Mouse (Mus musculus) frontal cortex, adult (tissue): Measurements from ENCODE around the gene Hsp90ab1.

ENCODE experiments used
- ATAC-seq: cut with Nextera tagmentation; 2 replicates; pipeline ENCODE4 v1.9.2; 2017; ENCODE audit warnings: mild to moderate bottlenecking, moderate library complexity, mixed read lengths; ENCODE audit not compliant: low TSS enrichment

The Hsp90ab1 gene

DNA sequence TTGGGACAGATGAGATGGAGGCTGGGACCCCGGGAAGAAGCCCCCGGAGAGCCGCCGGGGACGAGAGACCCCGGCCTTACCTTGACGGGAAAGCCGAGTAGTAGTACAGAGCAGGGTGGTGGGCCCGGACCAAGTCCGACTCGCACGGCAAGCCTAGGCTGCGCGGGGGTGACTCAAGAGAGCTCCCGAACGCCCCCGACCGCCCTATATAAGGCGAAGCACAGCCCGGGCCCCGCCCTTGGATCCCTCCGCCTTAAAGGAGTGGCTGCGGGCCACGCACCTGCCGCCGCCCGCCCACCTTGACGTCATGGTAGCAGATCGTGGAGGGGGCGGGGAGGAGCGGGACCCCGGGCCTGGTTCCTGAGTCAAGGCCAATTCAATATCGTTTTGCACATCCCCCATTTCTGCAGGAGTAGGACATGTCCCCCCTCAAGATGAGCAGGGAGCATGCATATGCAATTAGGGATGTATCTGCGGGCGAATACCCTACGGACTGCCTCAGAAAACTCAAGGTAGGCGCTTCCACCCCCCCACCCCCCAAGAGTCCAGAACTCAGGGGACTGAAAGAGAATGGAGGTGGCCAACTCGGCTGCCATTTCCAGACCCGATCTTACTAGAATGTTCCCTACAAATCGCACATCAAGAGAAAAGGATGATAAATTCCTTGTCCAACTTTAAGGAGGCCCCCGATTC lies at the start of gene Hsp90ab1:
TSS of gene Hsp90ab1 (minus strand) at position 185 of the 693 bp plus-strand sequence.
- peak; percentile 50 for ATAC-seq

- no peak for ATAC-seq
Observed at GRCm38 (mm10) chr17:45619386-45620256, 46.5 kb upstream of the Hsp90ab1 start.

GRCm38 (mm10) chr17:45618941-45619385 lies 45.9 kb upstream of the Hsp90ab1 start:
- no peak for ATAC-seq

DNA sequence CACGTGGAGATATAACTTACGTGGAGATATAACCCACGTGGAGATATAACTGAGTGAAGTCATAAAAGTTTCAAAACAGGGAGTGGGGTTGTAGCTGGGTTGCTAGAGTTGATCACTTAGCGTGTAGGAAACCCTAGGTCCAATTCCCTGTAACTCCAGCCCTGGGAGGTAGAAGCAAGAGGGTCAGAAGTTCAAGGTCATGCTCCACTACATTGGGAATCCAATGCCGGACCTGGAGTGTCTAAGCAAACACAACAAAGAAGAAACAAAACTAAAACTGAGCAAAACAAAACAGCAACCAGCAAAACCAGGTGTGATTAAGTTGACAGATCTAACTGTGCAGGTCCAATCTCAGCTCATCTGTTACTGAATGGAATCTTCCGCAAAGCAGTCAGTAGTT lies 44.6 kb upstream of the Hsp90ab1 start:
- ATAC-seq, result no peak

DNA sequence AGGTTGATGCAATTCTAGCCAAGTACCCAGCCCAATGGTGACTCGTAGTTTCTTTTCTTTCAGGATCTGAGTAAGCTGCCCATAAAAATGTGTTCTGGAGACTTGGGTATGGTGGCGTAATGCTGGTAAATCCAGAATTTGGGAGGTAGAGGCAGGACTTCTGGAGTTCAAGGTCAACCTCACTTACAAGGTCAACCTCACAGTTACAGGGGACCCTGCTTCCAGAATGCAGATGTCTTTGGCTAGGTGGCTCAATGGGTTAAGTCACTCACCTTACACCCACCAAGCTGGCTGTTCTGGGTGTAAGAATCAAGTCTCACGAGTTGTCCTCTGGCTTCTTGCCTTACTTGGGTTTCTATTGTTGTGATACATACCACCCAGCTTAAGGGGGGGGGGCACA lies 43.6 kb upstream of the Hsp90ab1 start:
- ATAC-seq, result no peak

- no peak for ATAC-seq
Observed at GRCm38 (mm10) chr17:45616046-45616650, 43.1 kb upstream of the Hsp90ab1 start.

- no peak for ATAC-seq
Observed at GRCm38 (mm10) chr17:45612921-45613320, 39.9 kb upstream of the Hsp90ab1 start.

GRCm38 (mm10) chr17:45612008-45612407 lies 38.9 kb upstream of the Hsp90ab1 start:
- ATAC-seq, result no peak

GRCm38 (mm10) chr17:45610144-45610866 lies 37.2 kb upstream of the Hsp90ab1 start:
- no peak for ATAC-seq

DNA sequence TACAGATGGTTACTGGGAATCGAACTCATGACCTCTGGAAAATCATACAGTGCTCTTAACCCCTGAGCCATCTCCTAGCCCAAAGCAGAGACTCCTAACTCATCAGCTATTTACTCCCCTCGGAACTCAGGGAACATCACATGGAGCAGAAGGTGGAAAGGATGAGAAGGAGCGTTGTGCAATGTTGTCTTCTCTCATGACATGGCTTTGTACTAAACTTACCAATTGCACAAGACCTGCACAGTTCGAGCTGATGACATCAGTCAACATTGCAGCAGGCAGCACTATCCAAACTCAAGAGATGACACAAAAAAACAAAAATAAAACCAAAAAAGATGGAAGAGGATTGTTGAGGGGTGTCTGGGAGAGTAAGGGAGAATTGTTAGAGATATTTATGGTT lies 35.3 kb upstream of the Hsp90ab1 start:
- ATAC-seq, result no peak

DNA sequence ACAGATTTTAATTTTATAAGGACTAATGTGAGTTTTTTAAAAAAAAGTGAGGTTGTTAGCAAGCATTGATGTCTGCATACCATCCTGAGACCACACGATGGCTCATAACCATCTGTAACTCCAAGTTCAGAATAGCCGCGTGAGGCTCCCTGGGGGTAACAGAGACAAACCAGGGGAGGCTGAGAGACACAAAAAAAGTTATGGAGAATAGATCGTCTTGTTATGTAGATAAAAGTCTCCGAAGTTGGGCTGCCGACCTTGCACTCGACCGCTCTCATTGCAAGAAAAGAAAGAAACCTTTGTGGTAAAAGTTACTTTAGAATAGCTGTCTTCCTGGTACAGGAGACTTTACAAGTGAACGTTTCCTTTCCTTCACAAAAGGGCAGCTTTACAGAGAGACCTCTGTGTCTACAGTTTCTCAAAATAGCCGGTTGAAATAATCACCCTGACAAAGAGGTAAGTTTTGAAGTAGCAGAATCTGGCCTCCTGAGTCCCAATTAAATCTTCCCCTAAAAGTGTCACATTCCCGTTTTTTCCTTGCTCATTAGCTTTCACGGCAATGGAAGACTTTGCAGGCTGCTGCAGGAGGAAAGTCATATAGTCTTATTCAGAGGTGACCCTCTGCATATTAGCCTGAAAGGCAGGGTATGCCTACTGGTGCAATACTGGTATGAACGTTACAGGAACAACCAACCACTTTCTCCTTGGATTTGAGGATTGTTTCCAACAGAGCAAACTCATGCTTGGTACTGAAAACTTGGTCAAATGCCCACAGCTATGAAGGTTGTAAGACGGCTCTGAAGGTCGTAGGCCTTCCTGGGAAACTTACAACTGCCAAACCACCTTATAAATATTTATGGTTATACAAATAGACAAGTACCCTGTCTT lies 34.2 kb upstream of the Hsp90ab1 start:
- no peak for ATAC-seq

- ATAC-seq, result no peak
Observed at GRCm38 (mm10) chr17:45602984-45603383, 29.9 kb upstream of the Hsp90ab1 start.

DNA sequence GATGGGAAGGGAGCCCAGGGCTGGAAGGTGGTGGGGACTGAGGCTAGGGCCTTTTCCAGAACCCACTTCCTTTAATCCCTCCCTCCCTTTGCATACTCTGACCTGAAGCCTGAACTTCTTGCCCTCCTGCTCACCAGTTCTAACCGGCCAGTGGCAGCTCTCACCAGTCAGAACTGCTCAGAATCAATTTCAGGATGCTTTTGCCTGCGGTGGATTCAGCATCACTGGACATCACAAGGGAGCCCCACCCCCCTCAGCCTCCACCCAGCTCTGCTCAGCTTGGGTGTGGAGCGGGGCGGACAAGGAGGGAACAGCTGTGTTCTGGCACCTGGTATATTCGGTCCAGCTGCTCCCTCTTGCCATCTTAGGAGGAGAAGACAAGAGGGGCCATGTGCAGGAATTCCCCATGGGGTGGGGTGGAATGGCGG lies 28.8 kb upstream of the Hsp90ab1 start, which contains the start of gene Mymx:
TSS of gene Mymx (minus strand) at position 226 of the 428 bp plus-strand sequence.
- no peak for ATAC-seq

DNA sequence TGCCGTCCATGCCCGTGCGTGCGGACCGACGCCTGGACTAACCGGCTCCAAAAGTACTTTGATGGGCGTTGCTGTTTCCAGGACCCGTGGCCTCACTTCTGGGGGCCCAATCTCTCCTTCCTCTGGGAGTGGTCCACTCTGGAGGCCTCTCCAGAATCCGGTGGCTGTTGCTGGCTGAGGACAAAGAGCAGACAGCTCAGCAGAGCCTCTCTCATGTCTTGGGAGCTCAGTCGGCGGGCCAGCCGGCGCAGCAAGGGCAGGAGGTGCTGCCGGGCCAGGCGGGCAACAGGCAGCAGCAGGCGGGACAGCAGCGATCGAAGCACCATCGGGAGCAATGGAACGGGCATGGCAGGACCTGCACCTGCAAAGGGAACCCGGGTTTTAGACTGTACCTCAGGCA lies 28.3 kb upstream of the Hsp90ab1 start:
- no peak for ATAC-seq

DNA sequence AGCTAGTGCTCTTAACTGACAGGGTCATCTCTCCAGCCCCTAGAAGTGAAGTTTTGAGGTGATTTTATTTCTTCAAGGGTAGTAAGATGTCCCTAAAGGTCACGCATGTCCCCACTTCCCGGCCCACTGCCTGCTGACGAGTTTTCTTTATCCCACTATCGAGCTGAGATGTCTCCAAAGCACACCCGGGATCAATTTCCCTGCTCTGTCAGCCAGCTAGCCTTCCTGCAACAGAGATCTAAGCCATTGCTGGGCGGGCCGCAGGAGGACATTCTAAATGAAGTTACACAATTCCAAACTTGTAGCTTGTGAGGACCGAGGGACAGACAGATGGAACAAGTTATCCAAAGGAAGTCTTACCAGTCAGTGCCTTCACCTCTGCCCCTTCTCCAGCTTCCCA lies 27.2 kb upstream of the Hsp90ab1 start:
- ATAC-seq, result no peak

GRCm38 (mm10) chr17:45599446-45600242 lies 26.6 kb upstream of the Hsp90ab1 start, which contains the start of gene Slc29a1:
Gene Slc29a1 (minus strand): TSS chr17:45599606.
- ATAC-seq, result no peak

GRCm38 (mm10) chr17:45598891-45599290 lies 25.8 kb upstream of the Hsp90ab1 start:
- no peak for ATAC-seq

- ATAC-seq, result no peak
Observed at GRCm38 (mm10) chr17:45598376-45598775, 25.3 kb upstream of the Hsp90ab1 start.

- ATAC-seq, result no peak
Observed at GRCm38 (mm10) chr17:45597787-45598186, 24.7 kb upstream of the Hsp90ab1 start.
